Mouse (Mus musculus): Measurements from ENCODE around the gene Rnf183.
A peak's percentile ranks its signal among the peaks of the same experiment; 100 is the strongest.

Rnf183 gene

DNA sequence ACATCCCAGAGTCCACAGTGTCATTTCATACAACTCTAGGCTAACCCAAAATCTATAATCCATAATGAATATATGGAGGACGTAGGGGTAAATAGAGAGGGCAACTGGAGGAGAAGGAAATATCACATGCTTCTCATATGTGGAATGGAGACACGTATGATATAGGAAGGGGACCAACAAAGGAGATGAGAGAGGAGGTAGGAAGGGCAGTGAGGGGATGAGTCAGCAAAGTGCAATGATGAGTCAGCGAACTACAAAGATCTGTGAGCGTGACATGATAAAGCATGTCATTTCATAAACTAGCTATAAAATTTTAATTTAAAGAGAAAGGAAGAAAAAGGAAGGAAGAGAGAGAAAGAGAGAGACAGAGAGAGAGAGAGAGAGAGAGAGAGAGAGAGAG lies 3.5 kb downstream of the Rnf183 start:
- DNase-seq (ENCODE audit: low read depth, low spot score): no peak

DNA sequence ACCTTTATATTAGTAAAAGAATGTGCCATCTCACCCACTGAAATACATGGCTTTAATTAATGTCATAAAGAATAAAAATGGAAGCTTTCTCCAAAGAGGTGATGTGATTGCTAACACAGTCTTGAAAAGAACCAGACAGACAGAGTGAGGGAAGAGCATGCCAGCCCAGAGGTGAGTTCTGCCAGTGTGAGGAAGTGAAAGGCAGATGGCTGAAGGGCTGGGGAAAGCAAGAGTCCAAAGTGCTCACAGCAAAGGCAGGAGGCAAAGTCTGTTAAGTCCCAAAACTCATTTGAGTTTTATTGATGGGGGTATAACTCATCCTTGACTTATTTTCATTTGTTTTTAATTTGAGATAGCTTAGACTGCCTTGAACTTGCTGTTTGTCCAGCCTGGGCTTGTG lies 4.4 kb downstream of the Rnf183 start:
- no peak for DNase-seq (ENCODE audit: low read depth, low spot score)

DNA sequence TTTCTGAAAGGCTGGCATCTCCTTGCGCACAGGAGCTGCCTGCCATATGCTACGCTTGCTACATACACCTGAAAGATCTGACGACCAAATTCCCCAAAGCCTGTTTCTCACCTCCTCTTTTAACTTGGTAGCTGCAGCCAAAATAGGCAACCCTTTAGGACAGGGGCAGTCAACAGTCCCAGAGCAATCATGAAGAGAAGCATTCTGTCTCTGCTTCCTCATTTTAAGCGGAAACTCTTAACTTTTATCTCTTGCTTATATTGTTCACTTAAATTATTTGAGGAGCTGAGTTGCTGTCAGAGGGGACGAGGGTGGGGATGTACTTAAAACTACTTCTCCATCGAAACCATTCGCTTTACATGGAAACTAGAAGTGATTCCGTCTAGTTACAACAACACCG lies 5.4 kb downstream of the Rnf183 start:
- no peak for DNase-seq (ENCODE audit: low read depth, low spot score)

DNA sequence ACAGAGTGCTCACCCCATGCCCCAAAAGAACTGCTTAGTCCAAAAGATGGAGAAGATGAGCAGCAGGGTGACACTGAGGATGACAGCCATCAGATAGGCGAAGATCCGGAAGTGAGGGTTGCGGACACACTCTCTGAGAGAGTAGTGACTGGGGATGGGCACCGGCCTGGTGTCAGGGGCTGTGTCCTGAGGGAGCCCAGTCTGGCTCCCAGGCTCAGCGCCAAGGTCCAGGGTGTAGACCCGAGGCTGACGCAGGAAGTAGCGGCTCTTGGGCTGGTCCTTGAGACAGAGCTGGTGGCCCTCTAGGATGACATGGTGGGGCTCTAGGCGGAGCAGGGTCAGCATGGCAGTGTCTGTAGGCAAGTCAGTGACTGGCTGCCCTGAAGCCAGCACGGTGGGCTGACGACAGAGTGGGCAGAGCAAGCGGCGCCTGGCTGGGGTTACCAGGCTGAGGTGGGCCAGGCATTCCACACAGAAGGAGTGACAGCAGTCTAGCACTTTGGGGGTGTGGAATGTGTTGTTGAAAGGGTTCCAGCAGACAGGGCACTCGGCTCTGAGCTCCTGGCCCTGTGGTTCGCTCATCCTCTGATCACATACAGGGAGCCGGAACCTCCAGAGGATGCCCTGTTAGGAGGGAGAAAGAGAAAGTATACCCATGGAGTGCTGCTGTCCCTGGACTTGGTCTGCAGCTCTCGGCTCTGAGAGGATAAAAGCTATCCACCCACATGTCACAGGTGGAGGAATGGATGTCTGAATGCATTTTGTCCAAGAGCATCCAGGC lies 6.9 kb downstream of the Rnf183 start:
- DNase-seq (ENCODE audit: low read depth, low spot score): no peak

DNA sequence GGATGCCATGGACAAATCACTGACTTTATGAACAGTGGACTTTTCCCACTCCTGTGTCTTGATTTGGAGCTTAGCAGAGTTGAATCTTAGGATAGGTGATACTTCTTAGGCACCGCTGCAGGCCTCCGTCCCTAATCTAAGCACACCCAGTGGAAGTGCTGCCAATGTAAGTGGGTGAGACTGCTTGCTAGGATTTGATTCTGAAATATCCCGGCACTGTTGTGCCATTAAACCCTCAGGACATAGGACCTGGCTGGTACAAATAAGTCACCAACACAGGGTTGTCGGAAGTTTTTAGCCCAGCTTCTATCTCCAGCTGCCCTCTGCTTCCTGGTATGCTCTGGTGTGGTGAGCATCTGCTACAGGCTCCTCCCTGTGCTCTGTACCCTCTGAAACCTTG lies 9.2 kb downstream of the Rnf183 start:
- DNase-seq (ENCODE audit: low read depth, low spot score): no peak

DNA sequence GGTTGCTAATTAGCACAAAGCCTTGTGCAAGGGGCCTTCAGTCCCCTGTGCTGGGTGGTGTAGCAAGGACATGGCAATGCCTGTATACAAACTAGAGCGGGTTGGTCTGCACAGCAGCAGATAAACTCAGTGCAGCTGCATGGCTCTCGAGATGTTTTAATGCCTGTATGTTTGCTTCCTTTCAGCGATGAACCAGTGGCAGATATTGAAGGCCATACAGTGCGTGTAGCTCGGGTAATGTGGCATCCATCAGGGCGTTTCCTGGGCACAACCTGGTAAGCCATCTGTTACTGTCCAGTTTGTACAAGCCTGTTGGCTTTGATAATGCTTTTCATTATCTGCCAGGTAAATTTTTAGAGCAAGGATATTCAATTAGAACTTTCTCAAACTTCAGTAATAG lies 16.0 kb downstream of the Rnf183 start:
- no peak for DNase-seq (ENCODE audit: low read depth, low spot score)

DNA sequence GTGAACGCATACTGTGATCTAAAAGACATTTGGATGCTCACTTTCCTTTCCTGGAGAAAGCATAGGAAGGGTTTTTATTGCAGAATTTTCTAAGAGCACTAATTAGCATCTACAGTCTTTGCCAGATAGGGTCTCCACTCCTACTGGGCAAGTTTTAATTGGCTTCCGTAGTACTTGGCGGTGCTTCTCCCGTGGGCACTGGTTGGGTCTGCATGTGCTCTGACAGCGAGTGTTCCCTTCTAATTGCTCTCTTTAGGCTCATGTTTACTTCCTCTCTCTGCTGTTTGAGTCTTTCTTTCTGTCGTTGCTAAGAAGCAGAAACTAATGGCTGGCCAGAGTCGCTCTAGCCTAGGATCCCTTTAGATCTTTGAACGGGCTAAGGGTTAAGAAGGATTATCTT lies 16.6 kb downstream of the Rnf183 start:
- DNase-seq (ENCODE audit: low read depth, low spot score): no peak

DNA sequence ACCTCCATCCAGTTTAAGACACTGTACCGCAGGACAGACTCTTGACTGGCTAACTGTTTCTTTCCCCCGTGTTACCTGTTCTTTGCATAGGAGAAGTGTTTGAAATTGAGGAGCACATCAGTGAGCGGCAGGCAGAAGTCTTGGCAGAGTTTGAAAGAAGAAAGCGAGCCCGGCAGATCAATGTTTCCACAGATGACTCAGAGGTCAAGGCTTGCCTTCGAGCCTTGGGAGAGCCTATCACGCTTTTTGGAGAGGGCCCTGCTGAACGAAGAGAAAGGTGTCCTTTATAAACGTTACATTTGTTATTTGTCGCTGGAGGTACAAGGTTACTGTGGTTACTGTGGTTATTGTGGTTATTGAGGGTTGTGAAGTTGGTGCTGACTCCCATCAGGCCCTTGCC lies 23.4 kb downstream of the Rnf183 start:
- DNase-seq (ENCODE audit: low read depth, low spot score): no peak

DNA sequence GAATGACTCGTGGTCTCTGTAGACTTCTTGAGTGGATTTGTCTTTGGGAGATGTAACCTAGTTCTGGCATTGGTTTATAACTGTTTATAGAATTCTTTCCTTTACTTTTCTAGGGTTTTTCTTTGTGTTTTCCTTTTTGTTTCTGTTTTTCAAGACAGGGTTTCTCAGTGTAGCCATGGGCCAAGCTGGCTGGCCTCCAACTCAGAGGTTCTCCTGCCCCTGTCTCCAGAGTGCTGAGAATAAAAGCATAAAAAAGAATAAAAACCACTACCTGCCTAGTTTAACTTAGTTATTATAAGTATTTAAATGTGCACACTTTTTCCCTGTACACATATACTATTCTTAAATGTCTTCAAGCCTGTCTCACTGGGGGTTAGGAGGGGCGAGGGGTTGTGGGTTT lies 24.7 kb downstream of the Rnf183 start:
- DNase-seq (ENCODE audit: low read depth, low spot score): no peak

DNA sequence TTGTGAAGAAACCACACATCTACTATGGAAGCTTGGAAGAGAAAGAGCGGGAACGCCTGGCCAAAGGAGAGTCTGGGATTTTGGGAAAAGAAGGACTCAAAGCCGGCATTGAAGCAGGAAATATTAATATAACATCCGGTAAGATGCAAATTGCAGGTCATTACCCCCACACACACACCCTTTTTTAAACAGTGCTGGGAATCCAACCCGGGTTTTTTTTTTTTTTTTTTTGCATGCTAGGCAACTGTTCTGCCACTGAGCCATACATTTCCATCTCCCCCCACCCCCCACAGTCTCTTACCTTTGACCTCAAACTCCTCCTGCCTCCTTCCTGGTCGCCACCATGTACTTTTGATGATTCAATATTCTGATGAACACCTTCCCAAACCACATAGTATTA lies 25.4 kb downstream of the Rnf183 start:
- DNase-seq (ENCODE audit: low read depth, low spot score): peak; percentile 14

DNA sequence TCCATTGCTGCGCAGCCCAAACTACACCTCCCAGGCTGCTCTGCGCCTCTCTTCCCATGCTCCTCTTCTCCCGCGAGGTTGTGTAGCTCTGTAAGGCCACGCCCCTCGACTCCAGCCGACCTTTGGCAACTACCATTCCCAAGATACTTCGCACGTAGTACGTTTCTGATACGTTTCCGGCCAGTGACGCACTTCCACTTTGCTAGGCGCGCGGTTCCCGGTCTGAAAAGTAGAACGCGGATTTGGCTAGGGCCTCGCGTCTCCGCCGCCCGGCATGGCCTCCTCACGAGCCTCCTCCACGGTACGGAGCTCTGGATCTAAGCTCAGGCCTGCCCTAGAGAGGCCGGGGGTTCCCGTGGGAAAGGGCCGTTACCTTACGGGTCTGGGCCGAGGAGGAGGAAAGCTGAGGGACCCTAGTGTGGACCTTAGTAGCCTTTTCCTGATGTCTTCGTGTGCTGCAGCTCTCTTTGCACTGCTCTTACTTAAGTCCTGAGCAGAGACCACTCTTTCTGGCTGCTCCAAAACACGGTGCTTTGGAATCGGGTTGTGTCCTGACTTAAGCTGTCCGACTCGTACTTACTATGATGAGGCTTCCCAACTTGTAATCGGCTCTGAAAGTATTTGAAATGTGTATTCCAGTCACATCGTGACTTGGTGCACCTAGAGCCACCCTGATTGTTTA lies 26.3 kb downstream of the Rnf183 start, which contains the start of the genes Cdc26 and Prpf4:
Cdc26 (minus strand) TSS at position 42 of the 682 bp plus-strand sequence.
Prpf4 (plus strand) TSS at position 197 of the 682 bp plus-strand sequence.
- DNase-seq (ENCODE audit: low read depth, low spot score): peak; percentile 99

DNA sequence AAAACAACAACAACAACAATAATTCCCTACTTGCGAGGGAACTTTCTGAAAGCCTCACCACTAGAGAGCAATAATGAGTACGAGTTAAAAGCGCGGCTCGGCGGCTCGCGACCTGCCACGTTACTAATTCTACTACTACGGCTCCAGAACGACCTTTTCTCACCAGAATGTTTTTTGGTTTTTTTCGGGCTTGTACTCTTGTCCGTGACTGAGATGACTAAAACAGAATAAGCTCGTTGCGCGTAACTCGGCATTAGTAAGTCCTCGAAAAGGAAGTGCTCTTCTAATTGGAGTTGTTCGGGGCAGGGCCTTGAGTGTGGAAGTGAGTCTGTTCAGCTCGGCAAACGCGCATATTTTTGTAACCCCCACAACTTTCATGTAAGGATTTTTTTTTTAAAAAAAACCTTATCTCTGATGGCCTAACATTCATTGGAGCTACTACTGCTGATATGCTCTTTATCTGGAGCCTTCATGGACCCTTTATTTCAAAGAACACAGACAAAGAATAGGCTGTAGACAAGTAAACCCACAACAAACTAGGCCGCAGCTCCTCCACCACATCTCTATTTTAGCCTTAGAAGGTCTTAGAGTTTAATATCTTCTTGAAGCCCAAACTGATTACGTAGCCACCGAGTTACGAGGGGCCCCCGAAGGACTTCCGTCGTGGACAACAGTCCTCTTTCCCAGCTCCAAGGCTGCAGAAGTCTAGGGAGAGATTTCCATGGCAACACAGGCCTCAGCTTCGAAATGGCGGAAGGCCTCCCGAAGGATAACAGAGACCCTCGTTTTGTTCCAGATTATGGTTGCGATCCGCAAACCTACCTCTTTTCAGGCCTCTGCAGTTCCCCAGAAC lies 27.1 kb downstream of the Rnf183 start:
- DNase-seq (ENCODE audit: low read depth, low spot score): peak; percentile 81

DNA sequence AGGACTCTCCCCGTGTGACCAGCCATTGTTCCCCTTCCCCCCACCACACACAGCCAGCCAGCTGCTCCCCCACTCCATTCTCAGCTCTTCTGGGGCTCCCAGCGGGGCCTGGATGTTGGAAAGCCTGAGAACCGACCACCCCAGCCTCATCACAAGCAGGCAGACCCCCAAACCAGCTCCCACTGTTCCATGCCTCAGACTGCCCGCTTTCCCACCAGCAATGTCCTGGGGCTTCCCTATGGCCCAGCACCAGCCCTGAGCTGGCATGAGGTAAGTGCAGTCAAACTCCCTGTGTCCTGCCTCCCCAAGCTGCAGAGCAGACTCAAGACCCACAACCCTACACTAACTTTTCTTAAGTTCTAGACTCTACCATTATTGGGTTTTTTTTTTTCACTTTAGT lies 28.9 kb downstream of the Rnf183 start:
- no peak for DNase-seq (ENCODE audit: low read depth, low spot score)

DNA sequence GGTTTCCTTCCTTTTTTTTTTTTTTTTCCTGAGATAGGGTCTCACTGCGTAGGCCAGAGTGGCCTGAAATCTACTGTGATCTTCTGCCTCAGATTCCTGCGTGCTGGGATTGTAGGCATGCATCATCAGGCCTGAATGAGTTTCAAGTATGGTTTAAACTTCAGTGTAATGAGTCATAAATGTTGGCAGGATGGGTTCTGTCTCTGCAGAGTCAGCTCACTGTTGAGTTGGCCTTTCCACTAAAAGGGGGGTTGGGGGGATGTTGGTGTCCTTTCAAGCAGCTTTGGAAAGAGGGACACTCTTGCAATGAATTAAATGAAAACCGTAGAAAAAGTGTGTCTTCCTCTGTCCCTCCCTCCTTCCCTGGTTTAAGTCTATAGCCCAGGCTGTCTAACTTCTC lies 36.1 kb downstream of the Rnf183 start:
- DNase-seq (ENCODE audit: low read depth, low spot score): no peak

DNA sequence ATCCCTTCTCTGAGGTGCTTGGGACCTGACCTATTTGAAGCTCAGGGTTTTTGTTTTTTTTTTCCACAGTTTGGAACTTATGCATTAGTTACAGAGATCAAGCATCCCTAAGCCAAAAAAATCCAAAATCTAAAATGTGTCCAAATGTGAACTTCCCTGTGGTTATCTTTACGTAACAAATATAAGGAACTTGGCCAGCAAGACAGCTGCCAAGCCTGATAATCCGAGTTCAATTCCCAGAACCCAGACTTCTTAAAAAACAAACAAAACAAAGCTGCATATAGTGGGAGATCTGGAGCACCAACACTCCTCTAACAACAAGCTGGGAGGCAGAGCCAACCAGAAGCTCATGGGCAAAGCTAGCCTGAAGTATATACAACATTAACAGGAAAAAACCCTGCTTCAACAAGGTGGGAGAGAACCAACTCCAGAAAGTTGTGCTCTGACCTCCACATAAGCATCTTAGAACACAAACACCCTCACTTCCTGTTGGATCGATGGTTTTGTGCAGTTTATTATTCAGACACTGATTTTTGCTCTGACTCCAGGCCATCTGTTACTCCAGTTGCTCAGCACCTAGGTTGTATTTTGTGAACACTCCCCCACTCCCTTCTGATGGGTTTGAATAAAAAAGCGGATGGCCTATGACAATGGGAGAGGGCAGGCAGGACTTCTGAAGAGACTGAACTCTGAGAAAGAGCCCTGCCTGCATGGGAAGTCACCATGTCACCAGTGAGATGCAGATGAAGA lies 37.3 kb downstream of the Rnf183 start:
- DNase-seq (ENCODE audit: low read depth, low spot score): no peak

DNA sequence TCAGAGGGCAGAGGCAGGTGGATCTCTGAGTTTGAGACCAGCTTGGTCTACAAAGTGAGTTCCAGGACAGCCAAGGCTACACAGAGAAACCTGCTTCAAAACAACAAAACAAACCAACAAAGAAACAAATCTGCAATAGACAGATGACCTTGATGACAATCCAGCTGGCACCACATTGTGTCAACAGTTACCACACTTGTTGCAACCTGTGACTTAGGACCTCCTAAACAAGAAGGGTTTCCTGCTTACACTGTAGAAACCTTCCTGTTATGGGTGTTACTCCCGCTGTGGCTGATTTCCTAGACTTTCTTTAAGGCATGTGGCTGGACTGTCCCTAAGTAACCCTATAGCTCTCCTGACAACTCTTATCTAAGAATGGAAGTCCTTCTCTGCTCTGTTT lies 39.2 kb downstream of the Rnf183 start:
- DNase-seq (ENCODE audit: low read depth, low spot score): no peak

DNA sequence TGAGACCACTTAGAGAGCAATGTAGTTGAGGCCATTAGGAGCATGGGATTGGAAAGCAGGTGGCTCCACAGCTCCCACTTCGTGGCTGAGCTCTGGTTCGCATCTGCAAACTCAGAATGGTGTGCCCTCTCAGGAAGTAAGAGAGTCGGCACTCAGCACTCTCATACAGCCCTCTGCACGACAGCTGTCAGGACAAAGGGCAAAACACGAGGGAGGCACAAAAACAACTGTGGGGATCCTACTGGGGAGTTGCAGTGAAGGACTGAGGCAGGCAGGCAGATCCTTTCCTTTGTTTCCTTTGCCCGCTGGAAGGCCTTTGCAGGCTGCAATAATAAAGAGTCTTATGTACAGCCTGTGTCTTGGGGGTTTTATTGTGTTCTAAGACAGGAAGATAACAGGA lies 41.6 kb downstream of the Rnf183 start:
- no peak for DNase-seq (ENCODE audit: low read depth, low spot score)

DNA sequence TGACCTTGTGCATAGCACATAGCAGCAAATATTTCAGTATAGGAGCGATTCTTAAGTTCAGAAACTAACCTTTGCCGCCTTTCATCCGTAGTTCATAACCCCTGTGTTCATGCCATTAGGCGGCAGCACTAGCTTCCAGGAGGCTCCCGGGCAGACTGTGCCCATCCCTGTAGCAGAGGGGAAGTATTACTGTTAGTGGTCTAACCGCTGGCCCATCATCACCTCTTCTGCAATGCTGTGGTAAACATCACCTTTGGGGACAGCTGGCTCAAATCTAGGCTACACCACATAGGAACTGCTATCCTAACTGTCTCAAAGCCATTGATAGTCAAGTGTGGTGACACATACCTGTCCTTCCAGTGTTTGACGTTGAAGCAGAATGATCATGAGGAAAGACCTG lies 43.2 kb downstream of the Rnf183 start:
- no peak for DNase-seq (ENCODE audit: low read depth, low spot score)

DNA sequence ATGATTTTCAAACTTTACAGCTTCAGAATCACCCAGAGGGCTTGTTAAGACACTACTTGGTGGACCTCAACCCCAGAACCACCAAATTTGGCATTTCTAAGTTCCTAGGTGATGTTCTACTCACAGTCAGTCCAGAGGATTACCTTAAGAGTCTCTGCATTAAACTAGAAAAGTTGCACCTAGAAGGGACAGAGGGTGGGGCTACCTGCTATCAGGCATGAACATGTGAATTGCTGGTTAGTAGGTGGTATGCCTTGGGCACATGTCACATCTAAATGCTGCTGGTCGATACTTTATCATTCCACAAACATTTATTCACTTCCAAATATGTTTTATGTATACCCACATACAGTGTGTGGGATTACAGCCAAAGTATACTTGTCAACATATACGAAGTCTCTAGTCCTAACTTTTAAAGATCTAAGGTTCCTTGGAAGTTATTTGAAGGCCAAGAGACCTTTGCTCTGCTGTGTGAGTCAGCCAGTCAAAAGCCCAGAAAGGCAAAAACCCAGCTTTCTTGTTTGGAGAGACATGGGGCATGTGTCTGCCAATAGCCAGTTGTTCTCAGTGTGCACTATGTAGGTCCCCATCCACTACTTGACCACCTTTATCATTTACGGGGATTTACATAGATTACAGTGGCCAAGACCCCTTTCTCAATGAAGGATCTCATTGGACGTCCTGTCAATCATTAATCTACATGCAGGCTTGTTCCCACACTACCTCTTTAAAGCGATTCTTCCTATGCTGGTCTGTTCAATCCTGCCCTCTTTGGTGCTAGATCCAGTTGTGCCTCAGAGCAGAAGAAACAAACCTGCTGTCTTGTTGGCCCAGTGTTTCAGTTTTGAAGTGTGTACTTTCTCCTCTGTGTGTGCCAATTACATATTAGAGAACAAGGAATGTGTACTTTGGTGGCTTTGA lies 45.2 kb downstream of the Rnf183 start:
- no peak for DNase-seq (ENCODE audit: low read depth, low spot score)

DNA sequence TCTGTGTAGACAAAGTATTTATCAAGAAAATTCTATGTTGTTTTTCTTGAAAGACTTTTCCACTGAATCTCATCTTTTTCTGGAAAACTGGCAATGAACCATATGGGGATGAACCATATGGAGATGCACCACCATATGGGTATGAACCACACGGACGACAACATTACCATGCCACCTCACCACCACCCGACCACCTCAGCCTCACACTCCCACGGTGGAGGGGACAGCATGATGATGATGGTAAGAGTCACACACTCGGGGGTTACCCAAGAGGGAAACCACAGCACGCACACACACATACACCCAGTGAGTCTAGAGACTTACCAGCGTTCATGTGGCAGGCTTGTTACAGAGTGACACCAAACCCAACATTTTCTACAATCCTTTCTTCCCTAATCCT lies 49.6 kb downstream of the Rnf183 start:
- no peak for DNase-seq (ENCODE audit: low read depth, low spot score)

DNA sequence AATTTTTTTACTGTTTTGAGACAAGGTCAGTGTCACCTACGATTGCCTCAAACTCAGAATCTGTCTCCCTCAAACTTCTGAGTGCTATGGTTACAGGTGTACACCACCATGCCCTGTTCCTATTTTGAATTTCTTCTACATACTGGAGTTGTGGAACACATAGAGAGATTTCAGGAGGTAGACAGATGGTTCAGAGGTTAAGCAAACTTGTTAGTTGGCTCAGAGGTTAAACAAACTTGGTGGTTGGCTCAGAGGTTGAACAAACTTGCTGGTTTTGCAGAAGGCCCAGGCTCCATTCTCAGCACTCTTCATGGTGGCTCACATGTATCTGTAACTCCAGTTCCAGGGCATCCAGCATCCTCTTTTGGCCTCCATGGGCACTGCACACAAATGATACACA lies 50.9 kb downstream of the Rnf183 start:
- no peak for DNase-seq (ENCODE audit: low read depth, low spot score)

Data from CD4-positive, CD25-positive, alpha-beta regulatory T cell, adult 2 months (primary cell).